Mouse (Mus musculus) retina, embryonic 14.5 days (tissue): Measurements from ENCODE around the gene Adamts8.
A peak's percentile ranks its signal among the peaks of the same experiment; 100 is the strongest.

ENCODE experiments used
- DNase-seq: peaks from one replicate; pipeline ENCODE4 v3.0.0-alpha.2; 2015; ENCODE audit warnings: low spot score

Gene Adamts8

GRCm38 (mm10) chr9:30922197-30922894, 20.0 kb upstream of the Adamts8 start, which contains the start of gene Adamts15:
Gene Adamts15, minus strand, starts transcription at chr9:30922452.
- DNase-seq = peak; percentile 71

GRCm38 (mm10) chr9:30928759-30929158, 13.6 kb upstream of the Adamts8 start:
- DNase-seq = no peak

- DNase-seq = no peak
Observed at GRCm38 (mm10) chr9:30932346-30932745, 10.0 kb upstream of the Adamts8 start.

- DNase-seq = no peak
Observed at GRCm38 (mm10) chr9:30934827-30935226, 7.5 kb upstream of the Adamts8 start.

- DNase-seq = peak; percentile 75
Observed at GRCm38 (mm10) chr9:30936674-30937438, 5.5 kb upstream of the Adamts8 start.

- peak; percentile 97 for DNase-seq
Observed at GRCm38 (mm10) chr9:30940328-30940727, 2.0 kb upstream of the Adamts8 start.

GRCm38 (mm10) chr9:30943341-30943740, 979 bp downstream of the Adamts8 start:
- peak; percentile 23 for DNase-seq

- no peak for DNase-seq
Observed at GRCm38 (mm10) chr9:30944234-30944633, 1.9 kb downstream of the Adamts8 start.

GRCm38 (mm10) chr9:30945276-30945675, 2.9 kb downstream of the Adamts8 start:
- DNase-seq = no peak

- DNase-seq = no peak
Observed at GRCm38 (mm10) chr9:30949422-30949821, 7.1 kb downstream of the Adamts8 start.

- no peak for DNase-seq
Observed at GRCm38 (mm10) chr9:30949971-30950370, 7.6 kb downstream of the Adamts8 start.

GRCm38 (mm10) chr9:30950592-30950991, 8.2 kb downstream of the Adamts8 start:
- no peak for DNase-seq

GRCm38 (mm10) chr9:30951461-30951860, 9.1 kb downstream of the Adamts8 start:
- no peak for DNase-seq

- DNase-seq = peak; percentile 33
Observed at GRCm38 (mm10) chr9:30953287-30953686, 10.9 kb downstream of the Adamts8 start.

GRCm38 (mm10) chr9:30955246-30955645, 12.9 kb downstream of the Adamts8 start:
- DNase-seq = no peak

- DNase-seq = no peak
Observed at GRCm38 (mm10) chr9:30963780-30964179, 21.4 kb downstream of the Adamts8 start.

GRCm38 (mm10) chr9:30964685-30965084, 22.3 kb downstream of the Adamts8 start:
- no peak for DNase-seq

- no peak for DNase-seq
Observed at GRCm38 (mm10) chr9:30966881-30967280, 24.5 kb downstream of the Adamts8 start.

GRCm38 (mm10) chr9:30968130-30968529, 25.8 kb downstream of the Adamts8 start:
- DNase-seq = no peak

- DNase-seq = no peak
Observed at GRCm38 (mm10) chr9:30970001-30970400, 27.6 kb downstream of the Adamts8 start.

- DNase-seq = peak; percentile 8
Observed at GRCm38 (mm10) chr9:30971967-30972366, 29.6 kb downstream of the Adamts8 start.

GRCm38 (mm10) chr9:30976339-30977023, 34.1 kb downstream of the Adamts8 start:
- no peak for DNase-seq

- DNase-seq = no peak
Observed at GRCm38 (mm10) chr9:30980467-30980866, 38.1 kb downstream of the Adamts8 start.
